Comparison of ENCODE assay signal across 27 mouse cellular contexts in the genomic region with DNA sequence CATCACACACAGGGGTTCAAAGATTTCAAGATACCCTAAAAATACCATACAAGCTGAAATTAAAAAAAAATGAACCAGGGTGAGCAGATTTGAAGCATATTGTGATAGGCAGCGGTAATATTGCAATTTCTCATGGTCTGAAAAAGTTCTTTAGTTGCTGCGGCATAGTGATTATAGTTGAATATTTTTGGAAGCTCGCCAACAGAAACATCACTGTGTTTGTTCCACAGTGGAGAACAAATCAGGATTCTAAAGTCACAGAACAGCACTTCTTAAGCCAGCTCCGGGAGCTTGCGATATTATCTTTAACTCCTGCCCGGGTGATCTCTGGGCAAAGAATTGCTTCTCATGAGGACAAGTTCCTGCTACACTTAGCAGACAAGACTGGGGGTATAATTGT. TPM values are rescaled to one million over a fixed set of nuclear protein-coding genes. Genes with fewer than 3 reads are reported as not detected.
"Had no signal": no experiment of that assay in that cellular context is flagged by ENCODE, and none has a peak within 500 bp of the region (broad histone marks: within the 10 kb centered on the region; RNA-seq: fewer than 3 reads in every experiment).

No protein-coding gene starts in this region.

- H3K4me3 ChIP-seq: liver, embryonic 12.5 days; lung, embryonic 15.5 days; midbrain, embryonic 10.5 days; midbrain, embryonic 12.5 days; myocyte; neural tube, embryonic 13.5 days; neural tube, embryonic 15.5 days; stomach, embryonic 15.5 days had no signal

- H3K27me3 ChIP-seq: liver, embryonic 12.5 days; lung, embryonic 15.5 days; midbrain, embryonic 12.5 days; neural tube, embryonic 13.5 days; neural tube, embryonic 15.5 days; stomach, embryonic 15.5 days had no signal

- H3K27ac ChIP-seq: liver, embryonic 12.5 days; liver, embryonic 14.5 days; lung, embryonic 15.5 days; midbrain, embryonic 10.5 days; midbrain, embryonic 12.5 days; neural tube, embryonic 13.5 days; neural tube, embryonic 15.5 days; stomach, embryonic 15.5 days; stomach, postnatal 0 days had no signal

- H3K9me3 ChIP-seq: liver, embryonic 12.5 days; lung, embryonic 15.5 days; midbrain, embryonic 10.5 days; midbrain, embryonic 12.5 days; neural tube, embryonic 13.5 days; neural tube, embryonic 15.5 days; stomach, embryonic 15.5 days had no signal

- H3K4me1 ChIP-seq: liver, embryonic 12.5 days; lung, embryonic 15.5 days; midbrain, embryonic 12.5 days; neural tube, embryonic 13.5 days; neural tube, embryonic 15.5 days; stomach, embryonic 15.5 days had no signal

- ATAC-seq: liver, embryonic 12.5 days; lung, postnatal 0 days had no signal

- H3K9ac ChIP-seq: liver, embryonic 12.5 days; liver, embryonic 14.5 days; lung, embryonic 15.5 days; midbrain, embryonic 12.5 days; neural tube, embryonic 13.5 days; neural tube, embryonic 15.5 days; stomach, embryonic 15.5 days had no signal

- DNase-seq: lung, adult 18-20 months; lung, postnatal 4 days; retina, postnatal 1 day; right cerebral cortex, adult 18-20 months; right cerebral cortex, postnatal 25 days; right cerebral cortex, postnatal 4 days; thymus, adult 2 months; thymus, postnatal 25 days; thymus, postnatal 4 days had no signal

- H3K36me3 ChIP-seq: liver, embryonic 12.5 days; lung, embryonic 15.5 days; midbrain, embryonic 10.5 days; midbrain, embryonic 12.5 days; neural tube, embryonic 13.5 days; neural tube, embryonic 15.5 days; stomach, embryonic 15.5 days had no signal

- H3K4me2 ChIP-seq: liver, embryonic 12.5 days; lung, embryonic 15.5 days; midbrain, embryonic 12.5 days; neural tube, embryonic 13.5 days; neural tube, embryonic 15.5 days; stomach, embryonic 15.5 days had no signal

RNA-seq across cellular contexts. Expression of a gene that starts 20.8 kb away (rescaled TPM):
- total RNA-seq: megakaryocyte, adult 5-6 weeks; megakaryocyte-erythroid progenitor cell, adult 5-6 weeks had no signal
- polyA plus RNA-seq: liver, embryonic 12.5 days; liver, embryonic 14.5 days; liver, embryonic 16.5 days; lung, embryonic 15.5 days; lung, postnatal 0 days; myocyte; small intestine, adult 2 months; spleen, adult 2 months; stomach, embryonic 15.5 days; stomach, postnatal 0 days; testis, adult 2 months; thymus, adult 2 months; urinary bladder, adult 2 months had no signal
